Mouse (Mus musculus) retina, embryonic 14.5 days (tissue): ENCODE data around the gene Upf3a.
A peak's percentile ranks its signal among the peaks of the same experiment; 100 is the strongest.
"Not testable (repeated sequence)": the region's sequence is repeated elsewhere in the genome, so short reads cannot be mapped to it uniquely, and the experiment has no call there.

Experiments
- DNase-seq: peaks from one replicate; pipeline ENCODE4 v3.0.0-alpha.2; 2015; ENCODE audit warnings: low spot score

The Upf3a gene

DNA sequence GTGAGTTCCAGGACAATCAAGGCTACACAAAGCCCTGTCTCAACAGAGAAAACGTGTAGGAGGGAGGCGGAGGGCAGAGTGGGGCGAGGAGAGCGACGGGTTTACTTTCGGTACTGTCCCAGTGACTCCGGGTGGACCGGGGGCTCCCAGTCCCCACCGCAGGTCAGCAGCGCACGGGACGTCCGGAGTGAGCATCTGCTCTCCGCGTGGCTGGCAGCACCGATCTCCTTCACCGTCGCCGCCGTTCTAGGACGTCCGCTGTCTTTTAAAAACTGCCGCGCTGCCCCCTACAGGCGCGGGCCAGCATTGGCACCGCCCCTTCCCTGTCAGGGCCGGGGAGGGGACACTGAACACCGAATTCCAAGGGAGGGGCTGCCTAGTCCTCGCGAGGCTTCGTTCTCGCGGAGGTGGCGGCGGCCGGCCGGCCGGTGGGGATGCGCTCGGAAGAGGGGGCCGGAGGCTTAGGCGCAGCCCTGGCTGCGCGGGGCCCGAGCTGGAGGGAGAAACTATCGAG lies at the start of gene Upf3a:
Gene Upf3a, plus strand, starts transcription at position 366 of the 514 bp plus-strand sequence.
- peak; percentile 96 for DNase-seq

DNA sequence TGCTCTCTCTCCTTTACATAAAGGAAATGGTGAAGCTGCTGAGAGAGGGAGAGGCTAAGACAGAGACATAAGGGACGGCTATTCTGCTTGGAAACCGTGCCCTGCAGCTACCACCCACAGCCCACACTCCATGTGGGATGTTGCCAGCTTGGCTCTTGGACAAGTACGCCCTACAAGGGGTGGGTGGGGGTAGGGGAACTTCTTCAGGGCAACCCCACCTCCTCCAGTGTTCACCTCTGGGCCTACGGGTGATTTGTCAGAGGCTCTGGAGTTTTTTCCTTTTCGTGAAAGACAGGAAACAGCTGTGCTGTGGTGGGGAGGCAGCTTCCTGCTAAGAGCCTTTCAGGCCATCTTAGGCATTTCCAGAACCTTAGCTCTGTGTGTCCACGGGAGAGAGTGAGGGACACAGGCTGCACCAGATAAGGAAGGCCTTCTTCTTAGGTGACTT lies 45.1 kb upstream of the Upf3a start:
- DNase-seq: no peak

DNA sequence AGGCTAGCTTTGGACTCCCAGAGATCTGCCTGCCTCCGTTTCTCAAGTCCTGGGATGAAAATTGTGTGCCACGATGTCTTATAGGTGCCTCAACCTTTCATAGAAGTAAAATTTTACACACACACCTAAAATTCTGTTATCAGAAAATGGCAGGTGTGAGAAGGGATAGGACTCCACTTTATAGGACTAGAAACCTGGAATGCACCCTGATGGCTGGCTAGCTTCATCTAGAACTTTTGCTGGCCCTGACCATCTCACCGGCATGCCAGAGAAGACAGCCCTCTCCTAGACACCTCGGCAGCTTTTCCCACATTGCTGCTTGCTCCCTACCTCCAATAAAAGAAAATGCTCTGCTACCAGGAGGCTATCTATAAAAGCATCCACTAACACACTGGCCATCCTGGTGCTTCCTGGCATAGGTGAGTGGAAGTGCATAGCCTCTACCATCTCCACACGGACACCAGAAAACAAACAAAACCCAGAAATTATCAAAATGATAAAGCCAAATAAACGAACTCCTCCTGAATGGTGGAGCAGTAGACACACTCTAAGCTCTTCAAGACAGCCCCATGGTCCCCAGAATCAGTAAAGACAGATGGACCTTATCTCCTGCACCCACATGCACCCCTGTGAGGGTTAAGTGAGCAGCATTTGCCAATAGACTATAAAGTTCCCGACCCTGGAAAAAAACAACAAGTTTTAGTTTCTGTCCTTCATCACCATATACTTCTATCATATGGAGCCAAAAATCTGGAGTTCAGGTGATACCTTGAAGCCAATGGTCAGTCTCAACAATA lies 44.4 kb upstream of the Upf3a start:
- DNase-seq: no peak

DNA sequence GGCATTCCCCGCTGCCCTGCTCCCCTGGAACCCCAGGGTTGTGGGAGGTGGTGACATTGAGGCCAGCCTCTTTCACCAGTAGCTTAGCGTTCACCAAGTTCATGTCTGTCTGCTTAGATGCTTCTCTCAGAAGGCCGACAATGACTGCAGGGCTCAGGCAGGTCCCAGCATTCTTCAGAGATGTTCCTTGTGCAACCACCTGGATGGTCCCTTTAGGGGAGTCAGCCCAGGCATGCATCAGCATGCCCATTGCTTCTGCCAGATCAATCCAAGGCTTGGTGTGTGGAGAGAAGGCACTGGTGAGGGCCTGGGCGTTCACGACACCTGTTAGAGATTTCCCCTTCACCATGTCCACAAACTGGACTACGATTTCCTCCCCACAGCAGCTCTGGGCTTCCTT lies 39.2 kb upstream of the Upf3a start:
- DNase-seq: not testable (repeated sequence)

DNA sequence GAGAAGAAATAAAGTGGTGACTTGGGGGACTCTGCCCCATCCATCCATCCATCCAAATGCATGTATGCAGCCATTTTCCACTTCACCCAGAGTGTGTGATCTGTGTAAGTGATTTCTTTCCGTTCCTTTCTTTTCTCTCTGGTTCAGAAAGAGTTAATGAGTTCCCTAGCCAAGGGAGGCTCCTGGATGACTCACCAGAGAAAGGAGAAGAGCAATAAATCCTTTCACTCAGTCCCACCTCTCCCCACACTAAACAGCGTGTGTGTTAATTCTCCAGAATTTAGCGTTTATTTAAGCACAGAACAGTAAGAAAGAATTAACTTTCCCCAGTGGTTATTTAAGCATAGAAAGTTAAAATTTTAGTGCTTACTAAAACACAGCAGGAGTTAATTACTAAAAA lies 37.8 kb upstream of the Upf3a start:
- no peak for DNase-seq

DNA sequence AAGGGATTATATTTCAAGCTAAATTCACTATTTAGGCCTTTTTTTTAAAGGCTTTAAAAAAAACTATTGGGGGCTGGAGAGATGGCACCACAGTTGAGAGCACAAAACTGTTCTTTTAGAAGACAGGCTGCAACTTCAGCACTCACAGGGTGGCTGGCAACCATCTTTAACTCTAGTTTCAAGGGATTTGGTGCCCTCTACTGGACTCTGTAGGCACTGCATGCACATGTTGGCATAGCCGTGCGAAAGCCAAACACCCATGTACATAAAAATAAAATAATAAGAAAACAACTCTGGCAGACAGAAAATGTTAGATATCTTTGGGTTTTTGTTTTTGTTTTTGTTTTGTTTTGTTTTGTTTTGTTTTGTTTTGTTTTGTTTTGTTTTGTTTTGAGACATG lies 31.7 kb upstream of the Upf3a start:
- DNase-seq: peak; percentile 87

DNA sequence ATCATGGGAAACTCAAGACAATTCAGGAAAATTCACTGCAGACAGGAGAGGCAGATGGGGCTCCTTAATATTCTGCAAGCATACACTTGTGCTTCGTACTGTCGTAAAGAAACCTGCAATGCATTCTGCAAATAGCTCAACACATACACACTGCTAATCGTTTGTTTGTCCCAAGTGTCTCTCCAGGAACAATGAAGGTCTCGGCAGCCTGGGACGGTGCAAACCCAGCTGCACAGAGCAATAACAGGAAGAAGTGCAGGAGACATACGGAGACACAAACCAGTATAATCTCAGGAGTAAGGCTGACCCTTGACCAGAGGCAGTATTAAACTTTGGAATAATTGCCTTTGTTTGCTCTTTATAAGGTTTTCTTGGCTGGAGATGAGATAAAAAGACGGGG lies 28.9 kb upstream of the Upf3a start:
- no peak for DNase-seq

DNA sequence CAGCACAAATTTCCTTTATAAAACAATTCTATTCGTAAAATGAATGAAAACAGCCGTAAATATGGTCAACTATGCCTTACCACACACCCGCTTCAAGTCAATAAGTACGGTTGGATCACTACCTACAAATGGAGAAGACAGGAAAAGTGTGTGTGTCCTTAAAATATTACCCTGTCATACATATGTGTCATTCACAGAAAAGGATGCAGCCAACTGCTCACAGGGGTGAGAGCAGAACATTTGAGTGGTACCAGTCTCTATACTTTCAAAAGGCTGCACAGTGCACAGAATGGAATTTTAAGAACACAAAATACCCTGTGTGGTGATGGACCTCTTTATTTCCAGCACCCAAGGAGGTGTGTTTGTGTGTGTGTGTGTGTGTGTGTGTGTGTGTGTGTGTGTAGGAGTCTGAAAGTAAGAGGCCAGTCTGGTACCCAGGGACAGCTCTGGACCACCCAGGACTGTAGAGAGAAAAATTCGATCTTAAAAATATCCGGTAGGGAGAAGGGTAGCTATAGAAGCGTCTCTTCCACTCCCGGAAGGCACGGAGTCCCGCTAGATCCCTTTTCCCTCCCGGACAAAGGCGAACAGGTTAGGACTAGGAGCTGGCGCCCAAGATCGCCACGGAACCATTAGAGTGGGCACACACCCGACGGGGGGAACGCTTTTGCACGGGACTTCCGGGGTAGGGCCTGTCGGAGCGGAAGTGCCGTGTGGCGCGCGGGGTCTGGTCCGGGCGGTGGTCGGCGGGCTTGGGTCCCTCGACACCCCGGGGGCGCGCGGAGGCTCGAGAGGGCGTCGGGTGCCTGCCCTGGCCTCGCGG lies 28.2 kb upstream of the Upf3a start, which contains the start of gene Cdc16:
Gene Cdc16, plus strand, starts transcription at position 695 of the 823 bp plus-strand sequence.
- peak; percentile 94 for DNase-seq

DNA sequence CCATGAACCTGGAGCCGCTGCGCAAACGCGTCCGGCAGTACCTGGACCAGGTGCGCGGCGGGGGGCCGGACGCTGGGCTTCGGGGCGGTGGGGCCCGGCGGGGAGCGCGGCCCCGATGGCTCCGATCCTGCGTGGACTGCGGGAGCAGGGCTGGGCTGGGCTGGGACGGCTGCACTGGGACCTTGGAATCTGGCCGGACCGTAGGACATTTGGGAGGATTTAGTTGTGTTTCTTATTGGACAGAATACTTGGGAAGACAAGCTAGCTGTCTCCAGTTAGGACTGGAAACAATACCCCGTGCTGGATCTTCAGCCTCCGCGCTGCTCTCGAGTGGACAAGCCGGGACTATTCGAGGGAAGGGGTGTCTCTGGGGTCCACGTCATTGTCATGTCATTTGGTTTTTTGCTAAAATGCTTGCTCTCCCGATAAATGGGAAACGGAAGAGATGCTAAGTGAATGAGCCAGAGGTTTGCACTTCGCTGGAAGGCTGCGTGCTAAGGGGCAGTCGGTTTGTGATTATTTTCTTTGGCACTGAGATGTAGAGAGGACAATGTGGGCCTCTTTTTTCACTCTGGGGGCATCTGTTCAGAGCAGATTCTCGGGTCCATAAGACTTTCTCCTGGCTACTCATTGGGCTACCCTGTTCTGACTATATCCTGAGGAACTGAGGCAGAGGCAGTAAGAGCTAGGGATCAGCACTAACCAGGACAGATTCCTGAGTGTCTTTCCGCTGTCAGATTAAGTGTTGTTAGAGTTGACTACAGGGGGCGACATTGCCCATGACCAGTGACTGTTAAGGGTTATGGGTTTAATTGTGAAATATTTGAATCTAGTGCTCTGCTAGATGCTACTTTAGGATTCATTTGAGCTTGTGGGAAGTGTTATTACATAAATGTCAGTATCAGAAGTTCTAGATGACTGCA lies 27.3 kb upstream of the Upf3a start:
- DNase-seq: peak; percentile 78

DNA sequence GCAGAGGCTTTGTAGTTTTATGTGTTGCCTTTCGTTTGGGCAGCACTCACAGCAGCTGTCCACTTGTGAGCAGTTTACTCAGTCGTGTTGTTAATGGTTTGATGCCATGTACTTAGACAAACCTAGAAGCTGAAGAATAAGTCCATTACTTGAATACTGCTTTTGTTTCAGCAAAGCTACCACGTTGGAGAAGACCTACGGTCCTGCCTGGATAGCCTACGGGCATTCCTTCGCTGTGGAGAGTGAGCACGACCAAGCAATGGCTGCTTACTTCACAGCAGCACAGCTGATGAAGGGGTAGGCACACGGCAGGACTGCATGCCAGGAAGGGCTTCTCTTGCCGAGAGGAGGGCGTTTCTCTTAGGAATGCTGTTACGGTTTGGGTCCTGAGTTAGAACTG lies 16.2 kb upstream of the Upf3a start:
- DNase-seq: no peak

DNA sequence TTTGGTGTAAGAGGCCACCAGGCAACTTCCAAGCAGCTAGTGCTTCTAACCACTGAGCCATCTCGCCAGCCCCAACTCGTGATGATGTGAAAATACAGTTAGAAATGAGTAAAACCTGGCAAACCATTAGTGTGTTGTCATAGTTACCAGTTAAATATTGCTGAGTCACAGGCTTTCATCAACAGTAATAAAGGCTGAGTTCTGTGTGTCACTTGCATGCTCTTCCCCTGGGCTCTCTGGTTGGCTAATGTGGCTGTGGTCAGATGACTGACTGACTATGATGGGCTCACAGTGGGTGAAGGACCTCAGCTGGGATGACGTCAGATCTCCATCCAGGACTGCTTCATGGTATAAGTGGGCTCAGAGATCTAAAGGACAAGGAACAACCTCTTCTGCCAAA lies 4.9 kb upstream of the Upf3a start:
- DNase-seq: no peak

DNA sequence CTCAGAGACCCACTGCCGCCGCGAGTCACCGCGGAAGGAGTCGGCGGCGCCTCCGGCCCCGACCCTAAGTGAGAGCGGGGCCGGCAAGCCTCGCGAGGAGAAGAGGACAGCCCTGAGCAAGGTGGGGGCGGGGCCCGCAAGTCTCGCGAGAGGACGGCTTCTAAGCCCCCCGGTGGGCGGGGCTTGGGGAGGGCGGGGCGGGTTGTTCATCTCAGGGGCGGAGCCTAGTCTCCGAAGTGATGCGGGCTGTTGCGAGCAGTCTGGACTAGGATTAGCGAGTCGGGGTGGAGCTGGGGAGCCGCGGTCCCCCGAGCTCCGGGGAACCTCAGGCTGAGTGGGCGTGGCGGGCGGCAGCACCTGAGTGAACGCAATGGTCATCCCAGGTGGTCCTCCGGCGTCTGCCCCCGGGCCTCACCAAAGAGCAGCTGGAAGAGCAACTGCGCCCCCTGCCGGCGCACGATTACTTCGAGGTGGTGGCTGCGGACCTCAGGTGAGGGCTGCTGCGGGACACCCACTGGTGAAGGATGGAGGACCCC lies 417 bp downstream of the Upf3a start:
- DNase-seq: peak; percentile 99

DNA sequence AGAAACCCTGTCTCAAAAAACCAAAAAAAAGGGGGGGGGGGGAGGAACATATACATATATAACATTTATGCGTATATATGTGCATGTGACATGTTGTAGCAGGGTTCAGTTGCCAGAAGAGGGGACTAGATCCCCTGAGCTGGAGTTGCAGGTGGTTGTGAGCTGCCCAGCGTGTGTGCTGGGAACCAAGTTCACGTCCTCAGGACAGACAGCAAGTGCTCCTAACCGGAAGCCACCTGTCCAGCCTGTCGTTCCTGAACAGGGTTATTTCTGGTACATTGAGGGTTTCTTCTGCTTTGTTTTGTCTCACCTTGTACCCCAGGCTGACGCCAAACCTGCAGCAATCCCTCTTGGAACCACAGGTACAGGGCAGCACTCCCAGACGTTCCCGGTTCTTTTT lies 4.2 kb downstream of the Upf3a start:
- DNase-seq: no peak

DNA sequence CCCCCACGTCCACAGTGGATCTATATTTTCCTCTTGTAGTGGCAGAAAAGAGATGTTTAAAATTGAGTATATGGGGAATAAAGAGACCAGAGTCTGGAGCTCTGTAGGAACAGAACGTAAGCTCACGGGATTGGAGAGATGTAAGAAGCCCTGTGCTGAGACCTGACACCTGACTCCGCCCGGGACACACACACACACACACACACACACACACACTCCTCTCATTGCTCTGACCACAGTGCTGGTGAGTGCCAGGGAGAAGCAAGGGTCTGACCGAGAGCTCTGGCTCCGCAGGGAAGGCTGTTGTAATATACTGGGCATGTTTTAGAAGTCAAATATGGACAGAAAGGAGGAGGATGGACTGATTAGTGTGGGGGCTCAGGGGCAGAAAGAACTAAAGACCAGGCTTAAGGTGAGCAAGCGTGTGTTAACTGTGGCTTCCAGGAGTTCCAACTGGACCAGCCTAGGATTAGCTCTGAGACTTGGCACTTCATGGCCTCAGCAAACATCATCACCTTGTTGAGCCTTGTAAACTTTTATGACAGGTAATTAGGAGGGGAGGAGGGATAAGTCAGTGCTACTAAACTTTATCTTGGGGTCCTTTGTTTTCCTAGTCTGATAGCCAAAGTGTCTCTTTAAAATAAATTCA lies 7.8 kb downstream of the Upf3a start:
- no peak for DNase-seq

DNA sequence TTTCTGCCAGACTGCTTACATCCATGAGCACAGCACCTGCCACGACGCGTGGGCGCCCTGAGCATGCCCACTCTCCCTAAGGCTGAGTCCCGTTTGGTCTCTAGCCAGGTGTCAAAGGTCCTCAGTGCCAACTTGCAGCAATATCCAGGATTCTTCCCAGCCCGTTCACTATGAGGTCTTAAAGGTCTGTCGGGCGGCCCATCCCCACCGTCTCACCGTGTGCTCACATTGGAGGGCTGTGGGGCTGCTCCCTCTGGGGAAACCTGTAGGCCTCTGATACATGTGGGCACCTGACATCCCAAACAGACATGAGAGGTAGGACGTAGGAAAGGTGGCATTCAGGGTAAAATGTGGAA lies 8.3 kb downstream of the Upf3a start:
- no peak for DNase-seq

DNA sequence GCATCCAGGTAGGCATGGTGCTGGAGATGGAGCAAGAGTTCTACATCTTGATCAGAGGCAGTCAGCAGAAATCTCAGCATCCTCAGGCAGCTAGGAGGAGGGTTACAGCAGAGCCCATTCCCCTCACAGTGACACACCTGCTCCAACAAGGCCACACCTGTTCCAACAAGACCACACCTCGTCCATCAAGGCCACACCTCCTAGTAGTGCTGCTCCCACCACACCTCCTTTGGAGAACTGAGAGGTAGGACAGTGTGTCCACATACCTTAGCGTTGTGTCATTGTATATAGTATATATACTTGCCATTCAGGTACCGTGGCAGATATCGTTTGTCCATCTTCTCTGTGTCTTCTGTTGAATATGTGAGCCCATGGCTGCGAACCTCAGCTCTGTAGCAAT lies 12.3 kb downstream of the Upf3a start:
- DNase-seq: no peak

DNA sequence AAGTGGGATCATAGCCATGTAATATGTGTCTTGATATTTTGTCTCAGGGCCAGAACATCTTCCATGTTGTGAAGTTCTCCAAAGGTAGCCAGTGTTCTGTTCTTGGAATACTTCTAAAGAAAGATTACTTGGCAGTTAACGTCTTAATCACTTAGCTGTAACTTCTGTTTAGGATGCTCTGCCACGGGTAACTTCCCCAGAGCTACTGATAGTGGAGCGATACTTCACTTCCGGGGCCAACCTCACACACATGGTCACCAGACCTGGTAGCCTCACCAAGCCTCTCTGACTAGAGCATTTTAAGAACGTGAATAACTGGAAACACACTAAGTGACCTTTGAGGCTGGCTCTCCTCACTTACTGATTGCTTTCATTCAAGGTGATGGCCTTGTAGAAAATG lies 14.2 kb downstream of the Upf3a start:
- no peak for DNase-seq

DNA sequence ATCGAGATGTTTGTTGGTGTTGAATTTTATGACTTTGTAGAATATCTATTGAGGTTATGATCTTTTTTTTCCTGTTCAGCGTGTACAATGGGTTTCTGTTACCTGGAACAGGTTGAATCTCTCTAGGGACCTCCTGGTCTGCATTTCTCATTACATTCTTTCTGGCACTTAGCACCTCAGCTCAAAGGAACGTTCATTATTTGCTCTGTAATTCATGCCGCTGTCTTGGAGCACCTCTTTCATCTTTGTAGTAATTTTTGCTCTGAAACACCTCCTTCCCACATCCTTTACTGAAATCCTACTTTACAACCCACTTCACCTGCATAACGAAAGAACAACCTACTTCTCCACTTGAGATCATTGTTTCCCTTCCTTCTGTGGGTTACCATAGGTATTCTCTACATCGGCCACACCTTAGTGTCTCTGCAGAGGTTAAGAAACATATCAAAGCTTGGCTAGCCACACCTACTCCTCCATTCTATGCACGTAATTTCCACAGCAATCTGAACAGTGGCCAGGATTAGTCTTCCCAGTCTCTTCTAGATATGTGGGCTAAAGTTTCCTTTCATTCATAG lies 43.3 kb downstream of the Upf3a start:
- no peak for DNase-seq

DNA sequence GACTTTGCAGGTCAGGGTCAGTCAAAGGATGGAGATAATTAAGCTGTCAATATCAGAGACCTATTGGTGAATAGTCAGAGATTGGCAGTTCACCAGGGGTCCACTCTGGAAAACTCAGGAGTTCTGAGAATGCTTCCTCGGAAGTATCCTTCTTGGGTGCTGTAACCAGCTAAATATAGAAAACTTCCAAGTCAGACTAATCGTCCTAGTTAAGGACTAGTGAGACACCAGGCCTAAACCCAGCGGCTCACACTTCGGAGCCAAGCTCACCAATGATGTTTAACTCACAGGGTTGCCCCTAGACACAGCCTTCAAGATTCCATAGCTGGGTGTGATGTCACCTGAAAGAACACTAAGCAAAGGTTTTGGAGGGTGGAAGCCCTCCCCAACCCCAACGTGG lies 52.9 kb downstream of the Upf3a start, which contains the start of gene AF366264:
Gene AF366264, minus strand, starts transcription at position 101 of the 400 bp plus-strand sequence.
- DNase-seq: not testable (repeated sequence)

DNA sequence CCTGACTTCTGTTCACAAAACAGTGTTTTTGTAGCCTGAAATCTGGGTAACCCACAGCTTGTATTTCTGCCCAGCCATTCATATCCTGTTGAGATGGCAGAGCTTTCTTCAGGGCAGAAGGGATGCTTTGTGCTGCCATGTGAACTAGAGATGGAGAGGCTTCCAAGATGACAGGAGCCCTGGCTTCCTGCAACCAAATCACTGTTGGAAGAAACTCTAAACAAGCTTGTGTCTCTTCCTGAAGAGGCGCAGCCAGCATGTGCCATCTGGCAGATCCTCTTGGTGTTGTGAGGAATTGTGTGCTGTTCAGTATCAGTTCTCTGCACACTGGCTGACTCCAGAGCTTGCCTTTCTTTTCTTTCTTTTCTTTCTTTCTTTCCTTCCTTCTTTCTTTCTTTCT lies 57.9 kb downstream of the Upf3a start:
- DNase-seq: not testable (repeated sequence)
